Mouse (Mus musculus): ENCODE measurements at regions not wholly inside any gene's neighbourhood (a gene's known extent, or its start where the extent isn't known, plus 50 kb on each side); places are given as distances from the start of the nearest gene placed in this dataset.

DNA sequence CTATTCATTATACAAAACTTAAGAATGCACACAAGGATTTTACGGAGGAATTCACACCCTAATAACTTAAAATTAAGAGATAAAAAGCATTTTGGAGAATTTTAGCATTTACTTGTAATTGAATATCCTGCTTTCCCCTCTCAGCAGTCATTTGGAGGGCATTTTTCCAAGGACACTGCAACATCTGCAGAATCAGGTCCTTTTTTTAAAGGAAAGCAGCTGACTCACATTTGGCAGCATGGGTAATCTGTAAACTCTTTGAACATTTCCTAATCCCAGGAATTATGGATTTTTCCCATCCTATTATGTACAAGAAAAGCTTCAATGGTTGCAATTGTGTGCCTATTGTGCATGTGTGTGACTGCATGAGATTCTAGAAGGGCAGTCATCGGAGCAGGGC is 112.0 kb downstream of the Gm19410 start:
- DNase-seq, result no peak

- DNase-seq, result no peak
Observed at GRCm38 (mm10) chr8:35881810-35882209, 116.2 kb downstream of the Gm19410 start.

DNA sequence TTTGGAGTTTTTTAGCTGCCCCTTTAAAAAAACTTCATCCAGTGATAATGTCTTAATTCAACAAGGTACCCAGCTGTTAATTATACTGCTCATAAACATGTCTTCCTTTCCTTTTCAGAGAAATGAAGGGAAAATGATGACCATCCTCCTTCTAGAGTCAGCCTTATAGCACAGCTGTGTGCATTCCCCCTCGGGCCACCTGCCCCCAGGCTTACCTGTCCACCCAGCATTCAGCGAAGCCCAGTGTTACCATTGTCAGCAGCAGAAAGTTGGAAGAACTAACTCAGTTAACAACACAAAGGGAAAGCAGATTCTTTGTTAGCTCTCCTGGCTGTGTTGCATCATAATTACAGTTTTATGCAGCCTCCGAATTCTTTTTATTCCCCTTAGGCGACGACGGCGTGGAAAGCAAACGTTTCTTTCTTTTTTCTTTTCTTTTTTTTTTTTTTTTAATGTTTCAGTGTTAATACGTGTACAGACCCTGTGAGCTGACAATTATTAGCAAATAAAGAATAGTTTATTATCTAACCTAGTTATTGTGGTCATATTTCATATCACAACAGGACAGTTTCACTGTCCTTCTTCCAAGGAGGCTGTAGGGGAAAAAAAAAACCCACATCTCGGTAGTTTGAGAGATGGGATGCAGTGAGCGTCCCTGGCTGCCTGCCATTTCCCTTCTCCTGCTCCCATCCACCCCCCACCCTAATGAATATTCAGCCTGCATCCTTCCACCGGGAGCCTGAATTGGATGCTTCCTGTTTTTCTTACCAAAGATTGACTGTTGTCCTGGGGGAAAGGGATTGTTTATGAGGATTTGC is 117.3 kb downstream of the Gm19410 start:
- no peak for DNase-seq

- no peak for DNase-seq
Observed at GRCm38 (mm10) chr8:35883456-35883780, 117.8 kb downstream of the Gm19410 start.

- DNase-seq, result no peak
Observed at GRCm38 (mm10) chr8:35884545-35884944, 119.0 kb downstream of the Gm19410 start.

DNA sequence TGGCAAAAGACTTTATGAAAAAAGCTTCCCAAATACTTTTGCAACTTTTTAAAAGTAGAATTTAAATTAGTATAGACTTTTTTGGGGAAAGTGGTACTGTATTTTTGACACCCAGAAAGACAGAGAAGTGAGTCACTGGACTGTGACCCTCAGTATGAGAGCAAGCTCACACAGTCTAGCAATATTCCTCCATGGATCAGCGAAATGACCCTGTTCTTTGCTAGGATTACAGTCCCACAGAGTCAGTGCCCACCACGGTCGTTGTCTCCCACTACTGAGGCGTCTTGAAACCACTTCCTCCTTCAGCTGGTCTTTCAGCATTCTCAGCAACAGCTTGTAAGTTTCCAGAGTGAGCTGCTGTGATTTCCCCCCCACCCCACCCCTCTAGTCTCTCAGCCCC is 124.5 kb downstream of the Gm19410 start:
- no peak for DNase-seq

- DNase-seq, result no peak
Observed at GRCm38 (mm10) chr8:35891769-35892168, 126.2 kb downstream of the Gm19410 start.

- no peak for DNase-seq
Observed at GRCm38 (mm10) chr8:35898493-35898892, 132.9 kb downstream of the Gm19410 start.

DNA sequence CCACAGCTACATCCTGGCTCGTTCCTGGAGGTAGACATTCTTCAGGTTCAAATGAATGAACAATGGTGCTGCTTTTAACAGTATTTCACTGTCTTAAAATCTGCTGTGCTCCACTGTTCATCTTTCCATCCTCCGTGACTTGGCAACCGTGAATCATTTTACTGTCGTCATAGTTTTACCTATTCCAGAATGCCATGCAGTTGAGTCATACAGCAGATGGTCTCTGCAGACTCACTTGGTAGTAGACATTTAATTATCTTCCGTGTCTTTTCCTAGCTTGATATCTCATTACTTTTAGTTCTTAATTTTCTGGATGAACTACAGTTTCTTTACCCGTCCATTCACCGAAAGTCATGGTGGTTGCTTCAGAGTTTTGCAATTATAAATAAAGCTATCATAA is 135.9 kb downstream of the Gm19410 start:
- DNase-seq, result no peak

GRCm38 (mm10) chr8:35904711-35905450 is 139.3 kb downstream of the Gm19410 start:
- peak; percentile 30 for DNase-seq

- DNase-seq, result no peak
Observed at GRCm38 (mm10) chr8:35907998-35908397, 142.4 kb downstream of the Gm19410 start.

GRCm38 (mm10) chr8:35912264-35912663 is 146.7 kb downstream of the Gm19410 start:
- DNase-seq, result no peak

DNA sequence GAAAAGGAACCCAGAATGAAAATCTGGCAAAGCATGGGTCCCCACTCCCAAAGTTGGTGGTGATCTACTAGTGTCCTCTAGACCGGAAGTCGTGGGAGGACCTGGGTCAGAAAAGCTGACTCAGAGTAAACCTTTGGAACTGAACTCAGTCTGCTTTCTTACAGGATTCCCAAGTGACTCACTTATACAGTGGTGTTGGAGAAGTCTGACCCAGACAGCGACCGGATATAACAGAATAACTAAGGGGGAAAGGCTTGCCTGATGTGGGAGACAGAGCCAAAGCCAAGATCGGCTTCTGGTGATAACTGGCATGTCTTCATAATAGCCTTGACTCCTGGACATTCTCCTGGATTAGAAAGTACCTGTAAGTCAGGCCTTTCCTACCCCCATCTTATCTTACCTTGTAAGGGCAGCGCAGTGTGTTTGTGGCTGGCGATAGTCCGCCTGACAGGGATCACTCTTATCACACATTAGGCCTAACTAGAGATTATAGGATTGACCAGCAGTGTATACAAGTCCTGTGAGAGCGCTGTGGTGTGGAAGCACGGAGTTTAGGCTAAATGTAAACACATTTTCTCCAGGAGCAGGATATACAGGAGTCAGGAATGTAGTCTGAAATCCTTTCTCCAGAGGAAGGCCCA is 150.4 kb downstream of the Gm19410 start:
- no peak for DNase-seq

DNA sequence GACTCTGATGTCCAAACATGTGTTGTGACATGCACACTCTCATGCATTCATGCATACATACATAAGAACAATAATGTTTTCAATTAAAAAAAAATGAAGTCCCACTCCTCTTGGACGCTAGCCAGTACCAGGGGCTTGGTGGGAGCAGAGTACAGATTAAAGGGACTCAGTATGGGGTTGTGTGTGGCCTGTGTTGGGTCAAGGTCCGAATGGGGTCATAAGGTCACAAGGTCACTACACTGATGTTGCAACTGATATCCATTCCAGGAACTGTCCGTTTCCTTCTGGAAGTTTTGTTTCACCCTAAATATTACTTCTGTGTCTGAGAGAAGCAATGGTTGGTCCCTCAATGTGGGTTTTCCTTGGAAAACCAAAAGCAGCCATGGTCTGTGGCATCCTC is 152.0 kb downstream of the Gm19410 start:
- DNase-seq, result no peak

DNA sequence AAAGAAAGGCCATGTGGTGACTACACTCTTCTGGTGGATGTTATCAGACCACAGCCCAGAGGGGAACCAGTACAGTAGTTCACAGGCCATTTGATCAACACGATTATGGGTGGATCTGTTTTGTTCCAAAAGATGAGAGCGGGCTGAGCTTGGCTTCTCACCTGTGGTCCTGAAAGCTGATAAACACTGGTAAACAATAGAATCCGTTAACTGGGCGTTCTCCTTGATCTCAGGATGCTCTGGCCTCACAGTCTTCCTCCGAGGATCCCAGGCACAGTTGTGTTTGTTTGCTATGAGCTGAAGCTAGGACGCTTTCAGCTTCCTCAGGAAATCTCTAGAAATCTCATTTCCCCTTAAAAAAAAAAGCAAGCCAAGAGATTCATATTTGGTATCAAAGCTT is 153.9 kb downstream of the Gm19410 start:
- DNase-seq, result no peak

DNA sequence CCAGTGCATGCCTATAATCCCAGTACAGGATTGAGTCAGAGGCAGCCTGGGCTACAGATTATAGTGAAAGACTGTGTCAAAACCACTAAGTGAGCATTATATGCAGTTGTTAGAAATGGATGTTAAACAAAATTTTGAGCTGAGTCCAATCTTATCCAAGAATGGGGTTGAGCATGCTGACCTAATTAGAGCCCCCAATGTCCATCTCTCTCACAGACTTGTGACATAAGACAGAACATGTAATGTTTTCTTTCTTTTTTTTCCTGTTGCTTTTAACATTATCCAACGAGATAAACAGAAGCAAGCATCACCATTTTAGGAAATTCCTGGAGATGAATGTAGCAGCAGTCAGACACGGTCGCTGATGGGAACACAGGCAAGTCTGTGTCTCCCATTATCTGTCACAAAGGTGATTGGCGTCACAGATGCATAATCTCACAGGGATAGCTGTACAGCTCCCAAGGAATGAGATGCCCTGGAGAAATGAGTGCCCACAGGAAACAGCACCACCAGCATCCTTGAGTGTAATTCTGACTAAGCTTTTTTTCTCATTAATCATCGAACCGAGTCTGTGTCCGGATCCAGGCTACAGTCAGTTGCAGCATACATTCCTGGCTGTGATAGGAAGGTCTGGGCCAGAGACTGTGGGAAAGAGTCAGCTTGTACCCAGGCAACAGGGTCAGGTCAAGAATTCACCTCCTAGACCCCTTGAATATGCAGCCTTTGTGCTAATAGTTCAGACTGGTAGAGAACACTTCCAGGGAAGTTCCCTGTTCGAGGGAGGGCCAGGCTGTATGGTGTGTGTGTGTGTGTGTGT is 154.5 kb downstream of the Gm19410 start:
- peak; percentile 56 for DNase-seq

GRCm38 (mm10) chr8:35924026-35924425 is 158.4 kb downstream of the Gm19410 start:
- no peak for DNase-seq

DNA sequence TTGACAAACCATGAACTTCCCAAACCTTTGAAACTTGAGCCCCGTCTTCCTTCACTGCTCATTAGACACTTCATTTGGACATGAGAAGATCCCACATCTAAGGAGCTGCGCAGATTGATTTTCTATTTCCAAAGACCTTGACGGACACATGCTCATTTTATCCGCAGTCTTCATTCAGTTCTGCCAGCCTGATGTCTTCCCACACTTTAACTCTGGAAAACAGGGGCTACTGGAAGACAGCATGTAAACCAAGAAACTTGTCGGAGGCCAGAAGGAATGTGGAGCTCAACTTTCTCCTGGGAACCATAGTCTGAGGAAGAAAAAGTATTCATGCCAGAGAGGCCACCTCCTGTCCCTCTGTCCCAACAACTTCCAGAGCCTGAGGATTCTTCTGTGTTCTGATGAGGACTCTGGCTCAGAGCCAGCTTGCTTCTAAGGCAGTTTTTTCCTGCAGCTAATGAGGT is 161.8 kb downstream of the Gm19410 start:
- DNase-seq, result no peak

GRCm38 (mm10) chr8:35930291-35930690 is 164.7 kb downstream of the Gm19410 start:
- DNase-seq, result no peak

- DNase-seq, result no peak
Observed at GRCm38 (mm10) chr8:35933186-35934114, 167.9 kb downstream of the Gm19410 start.

DNA sequence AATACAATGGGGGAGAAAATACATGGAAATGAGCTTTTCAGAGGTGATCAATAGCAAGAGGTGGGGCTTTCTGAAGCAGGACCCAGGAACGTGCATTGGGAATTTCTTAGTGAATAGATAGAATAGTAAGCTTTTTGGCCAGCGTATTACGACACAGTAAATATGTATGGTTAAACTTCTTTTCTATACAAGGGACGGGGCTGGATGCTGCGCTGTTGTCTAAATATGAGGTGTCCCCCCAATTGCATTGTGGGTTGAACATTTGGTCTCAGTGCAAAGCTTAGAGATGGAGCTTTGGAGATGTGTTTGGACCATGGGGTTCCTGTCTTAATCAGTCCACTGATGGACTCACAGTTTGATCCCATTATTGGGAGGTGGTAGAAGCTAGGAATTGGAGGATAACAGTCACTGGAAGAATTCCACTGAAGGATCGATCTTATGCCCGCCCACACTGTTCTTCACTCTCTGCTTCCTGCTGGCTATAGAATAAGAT is 168.6 kb downstream of the Gm19410 start:
- DNase-seq, result no peak

DNA sequence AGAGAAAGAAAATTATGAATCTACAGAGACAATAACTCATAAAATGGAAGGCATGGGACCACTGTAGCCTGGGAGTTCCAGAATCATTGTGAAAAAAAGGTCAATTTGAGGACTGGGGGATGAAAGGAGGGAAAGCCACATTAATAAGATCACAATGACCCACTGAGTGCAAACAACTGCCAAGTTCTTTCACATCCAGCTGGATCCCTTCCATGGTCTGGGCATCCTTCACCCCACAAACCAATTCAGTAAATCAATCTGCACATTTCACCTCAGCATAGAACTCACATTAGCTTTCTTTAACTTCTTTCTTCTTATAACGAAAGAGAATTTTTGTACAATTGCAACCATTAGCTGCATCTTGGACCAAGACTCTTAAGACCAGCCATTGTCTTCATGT is 169.4 kb downstream of the Gm19410 start:
- no peak for DNase-seq
